Mouse (Mus musculus) myocyte (in vitro differentiated cells): ENCODE measurements at regions not wholly inside any gene's neighbourhood (a gene's known extent, or its start where the extent isn't known, plus 50 kb on each side); places are given as distances from the start of the nearest gene placed in this dataset.

Experiments
- CEBPB ChIP-seq: IDR thresholded peaks from 2 replicates; pipeline ENCODE4 v1.6.1; 2011; ENCODE audit warnings: mild to moderate bottlenecking, moderate library complexity; ENCODE audit not compliant: poor library complexity, insufficient read depth, severe bottlenecking
- POLR2A ChIP-seq: IDR thresholded peaks from one replicate; pipeline ENCODE4 v1.6.1; 2011; ENCODE audit warnings: low read depth, mild to moderate bottlenecking, control low read depth, moderate library complexity; ENCODE audit not compliant: insufficient read length

GRCm38 (mm10) chr2:74941966-74942365 lies 116.4 kb downstream of the Mtx2 start:
- TF ChIP-seq POLR2A (no peak), CEBPB (no peak)
